Mouse (Mus musculus) limb, embryonic 12.5 days (tissue): ENCODE results near the gene Dvl3. TPM values are rescaled to one million over a fixed set of nuclear protein-coding genes. Genes with fewer than 3 reads are reported as not detected.
"Not testable (repeated sequence)": the region's sequence is repeated elsewhere in the genome, so short reads cannot be mapped to it uniquely, and the experiment has no call there.

Experiments used
- ATAC-seq: fragments of 200-750 bp; cut with Nextera tagmentation; 2 replicates; pipeline ENCODE4 v1.8.0; 2017; ENCODE audit warnings: low read depth, moderate TSS enrichment; ENCODE audit not compliant: insufficient number of reproducible peaks, insufficient read depth, low FRiP score, low TSS enrichment
- H3K27ac ChIP-seq: fragments of 300-500 bp; sonication (generic); 2 replicates; pipeline ENCODE4 v1.5.1; 2016; ENCODE audit warnings: mild to moderate bottlenecking, moderate library complexity
- H3K27me3 ChIP-seq: fragments of 300-500 bp; sonication (generic); 2 replicates; pipeline ENCODE4 v1.6.1; 2016; ENCODE audit warnings: mild to moderate bottlenecking, moderate library complexity
- H3K36me3 ChIP-seq: fragments of 300-500 bp; sonication (generic); 2 replicates; pipeline ENCODE4 v1.6.1; 2016; ENCODE audit warnings: mild to moderate bottlenecking, moderate library complexity
- H3K4me1 ChIP-seq: fragments of 300-500 bp; sonication (generic); replicated peaks from 2 replicates; pipeline ENCODE4 v1.6.1; 2016
- H3K4me2 ChIP-seq: fragments of 300-500 bp; sonication (generic); 2 replicates; pipeline ENCODE4 v1.6.1; 2016; ENCODE audit warnings: mild to moderate bottlenecking, moderate library complexity
- H3K4me3 ChIP-seq: fragments of 300-500 bp; sonication (generic); replicated peaks from 2 replicates; pipeline ENCODE4 v1.5.1; 2016; ENCODE audit warnings: mild to moderate bottlenecking
- H3K9ac ChIP-seq: fragments of 300-500 bp; sonication (generic); replicated peaks from 2 replicates; pipeline ENCODE4 v1.6.1; 2016; ENCODE audit warnings: mild to moderate bottlenecking, moderate library complexity
- H3K9me3 ChIP-seq: fragments of 300-500 bp; sonication (generic); 2 replicates; pipeline ENCODE4 v1.6.1; 2016; ENCODE audit warnings: mild to moderate bottlenecking, moderate library complexity
- WGBS: fragments of 180-500 bp; shearing (Covaris S2); methylation state at CpG from one replicate; pipeline ENCODE4 v1.1.7; 2016; 5-methylcytosine and 5-hydroxymethylcytosine counted together
- polyA plus RNA-seq: library from polyadenylated mRNA; unstranded; fragments of >200 nt; fragmentation: Nextera tagmentation; extraction: Ambion mirVana; gene quantifications from 2 replicates; pipeline ENCODE4 v1.2.1, GENCODE M21; 2016

Dvl3 gene
- polyA plus RNA-seq, 1 experiment from 2014 or later: 27.8 TPM

DNA sequence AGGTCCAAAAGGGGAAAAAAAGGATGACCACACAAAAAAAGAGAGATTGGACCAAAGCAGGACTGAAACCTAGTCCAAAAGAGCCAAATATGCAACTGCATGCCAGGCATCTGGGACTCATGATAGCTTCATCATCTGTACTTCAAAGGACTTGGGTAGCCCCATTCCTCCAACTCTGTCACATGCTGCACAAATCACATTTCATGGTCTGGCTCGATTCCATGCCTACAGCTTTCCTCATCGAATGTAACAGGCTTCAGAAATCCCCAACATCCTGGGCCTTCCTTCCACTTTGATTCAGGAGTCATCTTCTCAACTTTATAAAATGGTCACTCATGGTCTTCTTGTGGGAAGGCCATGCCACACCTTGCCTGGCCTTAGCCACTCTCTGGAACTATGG is 35.0 kb upstream of the Dvl3 start:
- H3K27ac ChIP-seq: no peak overlapping the region
- no peaks in the 10 kb centered on the region for H3K9me3 ChIP-seq
- H3K36me3 ChIP-seq: no peaks in the 10 kb centered on the region
- H3K27me3 ChIP-seq: no peaks in the 10 kb centered on the region
- 75% methylated on average over 2 of the region's 2 CpGs for WGBS
- no peaks in the 10 kb centered on the region for H3K4me1 ChIP-seq
- no peak for ATAC-seq
- H3K9ac ChIP-seq: no peak overlapping the region
- H3K4me3 ChIP-seq: no peak overlapping the region
- no peak overlapping the region for H3K4me2 ChIP-seq

DNA sequence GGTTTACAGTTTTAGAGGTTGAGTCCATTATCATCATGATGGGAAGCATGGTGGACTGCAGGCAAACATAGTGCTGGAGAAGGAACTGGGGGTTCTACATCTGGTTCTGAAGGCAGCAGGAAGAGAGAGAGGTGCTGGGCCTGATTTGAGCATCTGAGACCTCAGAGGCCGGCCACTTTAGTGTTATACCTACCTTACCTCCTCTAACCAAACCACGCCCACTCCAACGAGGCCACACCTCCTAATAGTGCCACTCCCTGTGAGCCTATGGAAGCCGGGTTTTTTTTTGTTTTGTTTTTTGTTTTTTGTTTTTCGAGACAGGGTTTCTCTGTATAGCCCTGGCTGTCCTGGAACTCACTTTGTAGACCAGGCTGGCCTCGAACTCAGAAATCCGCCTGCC is 33.1 kb upstream of the Dvl3 start:
- H3K9me3 ChIP-seq, H3K9ac ChIP-seq, ATAC-seq, H3K27ac ChIP-seq, H3K27me3 ChIP-seq, H3K4me3 ChIP-seq, H3K4me1 ChIP-seq, H3K36me3 ChIP-seq, H3K4me2 ChIP-seq: not testable (repeated sequence)
- 88% methylated on average over 7 of the region's 7 CpGs for WGBS

DNA sequence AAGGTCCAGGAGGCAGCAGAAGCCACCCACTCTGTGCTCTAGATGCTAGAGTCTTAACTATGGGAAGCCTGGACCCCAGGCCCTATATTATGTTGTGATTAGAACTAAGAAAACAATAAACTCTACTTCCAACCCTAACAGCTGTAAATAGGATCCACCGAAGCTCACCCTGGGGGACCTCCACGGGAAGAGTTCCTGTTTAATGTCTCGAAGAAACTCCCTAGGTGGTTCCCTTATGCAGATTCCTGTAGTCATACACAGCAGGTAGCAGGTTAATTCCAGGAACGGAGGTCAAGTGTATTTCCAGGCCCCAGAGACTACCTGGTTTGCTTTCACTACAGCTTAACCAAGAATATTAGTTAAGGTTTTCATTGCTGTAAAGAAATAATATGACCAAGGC is 31.7 kb upstream of the Dvl3 start:
- no peaks in the 10 kb centered on the region for H3K4me1 ChIP-seq
- no peak for ATAC-seq
- H3K9ac ChIP-seq: no peak overlapping the region
- no peak overlapping the region for H3K4me2 ChIP-seq
- no peak overlapping the region for H3K27ac ChIP-seq
- H3K36me3 ChIP-seq: no peaks in the 10 kb centered on the region
- H3K9me3 ChIP-seq: no peaks in the 10 kb centered on the region
- WGBS: 52% methylated on average over 4 of the region's 4 CpGs
- no peaks in the 10 kb centered on the region for H3K27me3 ChIP-seq
- no peak overlapping the region for H3K4me3 ChIP-seq

DNA sequence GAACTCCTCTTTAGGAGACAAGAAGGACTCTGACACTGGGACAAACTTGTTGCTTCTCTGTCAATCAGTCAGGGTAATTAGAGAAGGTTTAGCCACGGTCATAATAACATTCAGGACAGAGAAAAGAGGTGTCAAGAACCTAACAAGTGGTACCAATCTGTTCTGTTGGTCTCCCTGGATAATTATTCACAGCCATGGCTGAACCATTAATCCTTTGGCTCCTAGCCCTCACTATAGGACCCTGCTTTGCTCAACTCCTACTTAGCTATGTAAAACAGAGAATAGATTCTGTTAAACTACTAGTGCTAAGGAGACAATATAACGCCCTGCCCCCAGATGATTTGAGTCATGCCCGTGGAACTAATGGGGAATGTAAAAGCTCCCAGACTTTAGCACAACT is 30.7 kb upstream of the Dvl3 start:
- Histone ChIP-seq H3K36me3 (no peaks in the 10 kb centered on the region), H3K4me3 (no peak overlapping the region), H3K9me3 (no peaks in the 10 kb centered on the region), H3K27ac (no peak overlapping the region), H3K9ac (no peak overlapping the region), H3K4me1 (no peaks in the 10 kb centered on the region), H3K4me2 (no peak overlapping the region), H3K27me3 (no peaks in the 10 kb centered on the region)
- WGBS: 65% methylated on average over 3 of the region's 3 CpGs
- no peak for ATAC-seq

DNA sequence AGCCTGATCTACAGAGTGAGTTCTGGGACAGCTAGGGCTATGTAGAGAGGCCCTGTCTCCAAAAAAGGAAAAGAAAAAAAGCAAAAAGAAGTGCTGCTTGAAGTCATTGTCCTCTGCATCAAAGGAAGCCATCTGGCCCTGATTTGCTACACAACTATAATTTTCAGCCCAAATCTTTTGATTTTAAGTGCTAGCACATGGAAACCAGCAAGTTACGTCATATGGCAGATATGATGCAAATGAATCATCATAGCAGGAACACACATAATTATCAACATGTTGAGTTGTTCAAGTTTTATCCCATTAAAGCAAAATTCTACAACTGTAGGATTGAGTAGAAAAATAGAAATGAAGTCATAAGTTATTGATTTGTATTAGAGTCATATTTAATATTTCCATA is 28.6 kb upstream of the Dvl3 start:
- Histone ChIP-seq H3K4me2 (no peak overlapping the region), H3K9me3 (no peaks in the 10 kb centered on the region), H3K27me3 (no peaks in the 10 kb centered on the region), H3K36me3 (no peaks in the 10 kb centered on the region), H3K9ac (no peak overlapping the region), H3K27ac (no peak overlapping the region), H3K4me1 (no peaks in the 10 kb centered on the region), H3K4me3 (no peak overlapping the region)
- 74% methylated on average over 1 of the region's 1 CpGs for WGBS
- ATAC-seq: no peak

DNA sequence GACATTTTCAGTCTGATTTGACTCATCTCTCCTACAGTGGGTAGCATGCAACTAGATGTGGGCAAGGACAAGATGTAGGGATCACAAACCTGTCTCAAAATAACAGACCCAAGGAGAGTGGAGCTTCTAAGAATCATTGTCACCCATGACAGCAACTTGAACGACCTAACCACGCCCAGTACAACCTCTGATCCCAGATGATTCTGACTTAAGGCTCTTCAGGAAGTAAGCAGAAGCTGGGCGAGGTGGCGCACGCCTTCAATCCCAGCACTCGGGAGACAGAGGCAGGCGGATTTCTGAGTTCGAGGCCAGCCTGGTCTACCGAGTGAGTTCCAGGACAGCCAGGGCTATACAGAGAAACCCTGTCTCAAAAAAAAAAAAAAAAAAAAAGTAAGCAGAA is 28.0 kb upstream of the Dvl3 start:
- not testable (repeated sequence) for H3K4me3 ChIP-seq, H3K9ac ChIP-seq, H3K36me3 ChIP-seq, H3K4me1 ChIP-seq, H3K27me3 ChIP-seq, H3K4me2 ChIP-seq, H3K9me3 ChIP-seq, H3K27ac ChIP-seq, ATAC-seq
- 78% methylated on average over 9 of the region's 9 CpGs for WGBS

DNA sequence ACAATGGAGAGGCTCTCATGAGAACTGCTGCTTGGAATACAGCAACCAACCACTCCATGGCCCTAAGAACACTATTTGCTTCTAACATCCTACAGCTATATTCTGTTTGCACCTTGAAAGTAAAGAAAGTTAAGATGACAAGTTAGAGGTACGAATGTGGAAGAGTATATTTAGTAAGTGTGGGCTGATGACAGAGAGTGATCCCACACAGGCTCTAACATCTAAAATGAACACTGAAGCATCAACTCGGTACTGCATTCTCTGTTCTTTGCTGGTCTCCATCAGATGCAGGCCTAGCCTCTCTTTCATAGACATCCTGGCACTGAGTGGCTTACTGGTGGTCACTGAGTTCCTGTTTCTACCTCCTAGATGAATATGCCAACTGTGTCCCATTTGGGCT is 27.5 kb upstream of the Dvl3 start:
- Histone ChIP-seq H3K36me3 (no peaks in the 10 kb centered on the region), H3K9ac (no peak overlapping the region), H3K4me1 (no peaks in the 10 kb centered on the region), H3K9me3 (no peaks in the 10 kb centered on the region), H3K4me3 (no peak overlapping the region), H3K4me2 (no peak overlapping the region), H3K27ac (no peak overlapping the region), H3K27me3 (no peaks in the 10 kb centered on the region)
- WGBS: 83% methylated on average over 2 of the region's 2 CpGs
- no peak for ATAC-seq

DNA sequence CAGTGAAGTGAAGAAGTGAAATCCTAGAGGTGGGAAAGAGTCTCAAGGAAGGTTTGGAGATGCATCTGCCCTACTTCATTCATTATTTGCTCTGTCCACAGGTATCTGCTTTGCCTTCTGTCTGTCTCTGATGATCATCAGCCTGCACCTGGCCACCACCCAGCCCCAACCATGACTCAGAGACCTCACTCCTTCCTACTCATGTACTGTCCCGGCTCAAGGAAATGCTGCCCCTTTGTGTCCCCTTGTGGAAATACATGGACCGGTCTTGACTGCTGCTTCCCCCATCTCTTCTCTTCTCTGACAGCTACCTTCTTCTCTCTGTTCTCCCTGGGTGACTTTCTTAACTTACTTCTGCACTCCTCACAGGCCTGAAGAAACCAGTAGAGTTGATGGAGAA is 26.2 kb upstream of the Dvl3 start:
- Histone ChIP-seq H3K4me3 (no peak overlapping the region), H3K4me1 (no peaks in the 10 kb centered on the region), H3K9me3 (no peaks in the 10 kb centered on the region), H3K27ac (no peak overlapping the region), H3K9ac (no peak overlapping the region), H3K27me3 (no peaks in the 10 kb centered on the region), H3K4me2 (no peak overlapping the region), H3K36me3 (no peaks in the 10 kb centered on the region)
- no peak for ATAC-seq
- 39% methylated on average over 2 of the region's 2 CpGs for WGBS

DNA sequence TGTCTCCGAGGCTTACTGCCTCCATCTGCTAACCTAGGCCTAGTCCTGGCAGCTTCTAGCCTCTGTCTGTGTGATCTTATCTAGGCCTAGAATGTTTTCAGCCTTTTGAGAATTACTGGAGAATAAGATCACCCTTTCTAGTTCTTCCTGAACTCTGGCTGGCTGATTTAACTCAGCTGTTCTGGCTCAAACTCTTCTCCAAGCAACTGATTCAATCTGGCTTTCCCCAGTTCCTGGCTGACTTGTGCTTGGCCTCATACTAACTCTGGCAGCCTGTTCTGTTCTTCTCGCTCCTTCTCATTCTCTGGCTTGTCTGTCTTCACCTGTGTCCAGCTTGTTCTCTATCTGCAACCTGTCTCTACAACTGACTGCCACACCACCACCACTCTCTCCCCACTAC is 25.5 kb upstream of the Dvl3 start:
- no peak for ATAC-seq
- Histone ChIP-seq H3K27ac (no peak overlapping the region), H3K4me1 (no peaks in the 10 kb centered on the region), H3K27me3 (no peaks in the 10 kb centered on the region), H3K9me3 (no peaks in the 10 kb centered on the region), H3K36me3 (no peaks in the 10 kb centered on the region), H3K4me2 (no peak overlapping the region), H3K4me3 (no peak overlapping the region), H3K9ac (no peak overlapping the region)
- 71% methylated on average over 2 of the region's 2 CpGs for WGBS

DNA sequence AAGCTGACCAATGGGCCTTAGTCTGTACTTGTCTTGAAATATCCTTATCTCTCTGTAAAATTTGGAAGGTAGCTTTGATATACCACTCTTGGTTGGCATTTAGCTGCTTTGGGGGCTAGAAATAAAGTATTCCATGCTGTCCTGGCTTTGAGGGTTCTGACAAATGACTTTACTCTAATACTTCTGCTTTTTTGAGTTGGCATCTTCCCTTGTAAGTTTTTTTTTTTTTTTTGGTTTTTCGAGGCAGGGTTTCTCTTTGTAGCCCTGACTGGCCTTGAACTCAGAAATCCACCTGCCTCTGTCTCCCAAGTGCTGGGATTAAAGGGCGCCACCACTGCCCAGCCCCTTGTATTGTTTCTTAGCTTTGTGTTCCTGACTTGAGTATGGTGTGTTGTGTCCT is 23.3 kb upstream of the Dvl3 start:
- Histone ChIP-seq H3K4me3 (no peak overlapping the region), H3K27me3 (peaks cover 11% of the 10 kb centered on the region; the same call in 1 of the 2 replicates), H3K4me2 (no peak overlapping the region), H3K9ac (no peak overlapping the region), H3K9me3 (no peaks in the 10 kb centered on the region), H3K4me1 (peaks cover 7% of the 10 kb centered on the region; the same call in 1 of the 2 replicates), H3K27ac (no peak overlapping the region), H3K36me3 (no peaks in the 10 kb centered on the region)
- ATAC-seq: no peak
- WGBS: 67% methylated on average over 2 of the region's 2 CpGs

DNA sequence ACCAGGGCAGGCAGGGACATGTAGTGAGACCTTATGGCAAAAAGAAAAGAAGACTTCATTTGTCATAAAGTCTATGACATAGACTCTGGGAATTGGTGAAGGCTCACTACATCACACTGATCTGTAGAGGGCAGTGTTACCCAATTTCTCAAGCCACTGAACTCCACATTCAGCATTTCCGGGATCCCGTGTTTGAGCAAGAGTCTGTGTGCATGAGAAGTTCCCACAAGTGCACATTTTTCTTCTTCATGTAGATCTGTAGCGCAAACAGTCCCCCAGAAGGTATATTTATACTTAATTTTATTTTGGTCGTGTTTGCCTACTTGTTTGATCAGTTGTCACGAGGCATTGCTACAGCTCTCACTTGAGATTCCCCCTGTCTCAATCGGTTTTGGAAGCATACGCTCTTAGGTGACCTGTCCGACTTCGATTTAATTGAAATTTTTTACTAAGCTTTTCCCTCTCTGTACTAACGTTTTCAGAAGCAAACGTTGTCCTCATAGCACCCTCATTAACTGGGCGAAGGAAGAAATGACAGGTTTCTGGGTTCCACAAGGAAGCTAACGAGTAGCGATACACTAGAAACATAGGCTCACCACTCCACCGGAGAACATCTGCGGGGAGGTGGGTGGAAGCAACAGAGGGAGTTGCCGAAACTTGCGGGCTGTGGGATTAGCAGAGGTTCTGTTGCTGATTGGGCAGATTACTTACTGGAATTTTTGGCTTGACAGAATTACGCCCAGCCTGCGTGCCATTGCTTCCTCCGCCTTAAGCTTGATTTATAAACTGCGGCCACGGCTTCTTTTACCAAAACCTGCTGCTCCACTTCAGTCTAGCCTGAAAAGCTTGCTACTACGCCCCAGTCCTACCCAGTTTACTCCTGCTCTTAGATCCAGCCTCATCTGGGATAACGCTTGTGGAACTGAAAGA is 19.8 kb upstream of the Dvl3 start:
- WGBS: 17% methylated on average over 25 of the region's 25 CpGs
- peaks cover 13% of the 10 kb centered on the region for H3K4me1 ChIP-seq
- H3K36me3 ChIP-seq: peaks cover 18% of the 10 kb centered on the region
- H3K9me3 ChIP-seq: no peaks in the 10 kb centered on the region
- peak overlapping the region; percentile 59 for H3K4me2 ChIP-seq
- H3K4me3 ChIP-seq: peak overlapping the region; percentile 33
- peaks cover 11% of the 10 kb centered on the region; the same call in 1 of the 2 replicates for H3K27me3 ChIP-seq
- H3K27ac ChIP-seq: no peak overlapping the region
- ATAC-seq: 0 out of 2 replicates have a peak, but pooled peaks have one; percentile 23
- H3K9ac ChIP-seq: no peak overlapping the region; the same call in 1 of the 2 replicates
